Mouse (Mus musculus): Measurements from ENCODE around the gene Ppp1r32.

Gene Ppp1r32

DNA sequence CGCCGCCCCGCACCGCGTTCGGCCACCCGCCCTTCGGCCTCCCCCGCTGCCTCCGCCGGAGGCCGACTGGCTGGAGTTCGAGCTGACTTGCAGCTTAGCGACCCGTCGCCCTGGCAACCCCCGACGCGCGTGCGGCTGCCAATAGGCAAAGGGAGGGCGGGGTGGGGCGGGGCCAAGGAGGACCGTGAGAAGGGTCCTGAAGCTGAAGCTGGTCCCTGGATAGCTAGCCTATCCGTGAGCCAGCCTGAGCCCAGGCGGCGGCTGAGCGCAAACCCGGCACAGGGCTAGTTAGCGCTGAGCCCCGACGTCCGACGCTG is 25.3 kb downstream of the Ppp1r32 start:
- DNase-seq (ENCODE audit: low spot score) = peak; percentile 83

DNA sequence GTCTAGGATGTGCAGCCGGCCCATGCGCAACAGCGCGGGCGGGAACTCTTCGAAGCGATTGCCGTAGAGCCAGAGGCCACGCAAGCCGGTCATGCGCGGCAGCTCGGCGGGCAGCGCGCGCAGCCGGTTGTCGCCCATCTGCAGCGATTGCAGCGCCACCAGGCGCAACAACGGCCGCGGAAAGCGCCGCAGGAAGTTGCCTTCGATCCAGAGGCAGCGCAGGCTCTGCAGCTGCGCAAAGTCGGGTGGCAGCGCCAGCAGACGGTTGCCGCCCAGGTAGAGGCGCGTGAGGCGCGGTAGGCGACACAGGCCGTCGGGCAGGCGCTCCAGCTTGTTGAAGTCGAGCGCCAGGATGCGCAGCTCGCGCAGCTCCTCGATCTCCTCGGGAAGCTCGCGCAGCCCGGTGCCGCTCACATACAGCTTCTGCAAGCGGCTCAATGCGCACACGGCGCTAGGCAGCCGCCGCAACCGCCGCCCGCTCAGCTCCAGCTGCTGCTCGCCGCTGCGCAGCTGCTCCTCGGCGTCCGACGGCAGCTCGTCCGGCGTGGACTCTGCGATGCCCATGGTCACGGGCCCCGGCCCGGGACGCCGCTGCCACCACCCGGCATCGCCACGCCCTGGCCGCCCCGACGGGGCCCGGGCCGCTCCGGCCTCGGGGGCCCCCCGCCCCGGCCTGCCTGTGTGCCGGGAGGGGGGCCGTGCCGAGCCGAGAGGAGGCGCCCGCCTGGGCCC is 25.8 kb downstream of the Ppp1r32 start, which contains the start of gene Lrrc10b:
Gene Lrrc10b (minus strand): TSS at position 722 of the 732 bp plus-strand sequence.
- DNase-seq (ENCODE audit: low spot score) = peak; percentile 75

DNA sequence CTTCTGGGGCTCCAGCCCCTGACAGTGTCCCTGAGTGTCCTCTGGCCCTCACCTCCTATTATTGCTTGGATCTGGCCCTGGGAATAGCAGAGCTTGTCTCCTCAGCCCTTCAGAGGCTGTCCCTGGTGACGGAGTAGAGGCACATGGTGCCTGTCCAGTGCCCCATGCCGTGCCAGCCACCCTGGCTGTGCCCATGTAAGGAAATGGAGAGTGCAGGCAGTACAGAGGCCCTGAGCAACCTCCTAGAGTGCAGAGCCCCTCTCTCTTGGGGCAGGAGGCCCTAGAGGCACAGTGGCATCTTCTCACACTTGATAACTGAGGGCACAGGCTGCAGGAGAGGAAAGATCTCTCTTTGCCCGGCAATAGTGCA is 27.3 kb downstream of the Ppp1r32 start:
- peak; percentile 33 for DNase-seq (ENCODE audit: low spot score)

DNA sequence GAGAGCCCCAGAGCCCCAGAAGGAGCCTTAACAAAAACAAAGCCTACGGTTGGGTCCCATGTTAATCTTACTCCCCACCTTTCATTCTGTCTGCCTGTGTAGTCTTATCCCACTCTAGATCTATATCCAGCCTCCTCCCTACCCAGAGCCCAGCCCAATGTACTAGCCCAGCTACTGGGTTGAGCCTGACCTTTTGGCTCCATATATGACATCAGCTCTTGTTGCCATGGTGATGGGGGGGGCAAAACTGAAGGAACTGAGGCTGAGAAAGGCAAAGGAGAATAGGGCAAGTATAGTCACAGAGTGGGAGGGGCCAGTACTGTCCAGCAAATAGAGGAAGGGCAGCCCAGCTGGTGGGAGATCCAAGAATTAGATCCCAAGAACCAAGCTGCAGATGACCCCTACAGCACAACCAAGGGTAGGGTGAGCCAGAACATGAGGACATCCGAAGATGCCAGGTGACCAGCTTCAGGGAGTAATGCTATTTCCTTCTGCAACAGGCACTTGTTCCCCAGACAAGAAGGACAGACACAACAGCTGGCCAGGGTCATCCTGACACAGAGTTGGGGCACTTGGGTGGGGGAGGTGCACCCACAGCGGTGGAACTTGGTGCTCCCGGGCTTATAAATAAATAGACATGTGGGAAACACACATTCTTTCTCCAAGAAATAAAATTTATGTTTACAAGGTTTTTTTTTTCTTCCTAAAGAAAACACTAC is 27.9 kb downstream of the Ppp1r32 start:
- DNase-seq (ENCODE audit: low spot score) = peak; percentile 69

DNA sequence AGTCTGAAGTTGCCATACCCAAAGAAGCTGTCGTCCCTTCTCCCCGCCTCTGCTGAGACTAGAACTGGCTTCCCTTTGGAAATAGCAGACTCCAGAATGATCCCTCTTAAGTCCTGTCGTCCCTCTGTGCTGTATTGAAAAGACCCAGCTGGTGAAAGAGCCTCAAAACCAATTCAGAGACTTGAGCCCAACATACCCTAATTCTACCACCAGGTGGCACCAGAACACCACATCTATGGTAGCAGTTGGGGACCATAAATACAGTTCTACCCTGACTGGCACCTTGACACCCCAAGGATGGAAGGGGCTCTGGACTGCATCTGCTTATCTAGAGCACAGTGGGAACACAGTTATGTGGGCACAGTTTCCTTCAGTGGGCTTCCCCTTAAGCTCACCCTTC is 33.0 kb downstream of the Ppp1r32 start:
- peak; percentile 46 for DNase-seq (ENCODE audit: low spot score)

DNA sequence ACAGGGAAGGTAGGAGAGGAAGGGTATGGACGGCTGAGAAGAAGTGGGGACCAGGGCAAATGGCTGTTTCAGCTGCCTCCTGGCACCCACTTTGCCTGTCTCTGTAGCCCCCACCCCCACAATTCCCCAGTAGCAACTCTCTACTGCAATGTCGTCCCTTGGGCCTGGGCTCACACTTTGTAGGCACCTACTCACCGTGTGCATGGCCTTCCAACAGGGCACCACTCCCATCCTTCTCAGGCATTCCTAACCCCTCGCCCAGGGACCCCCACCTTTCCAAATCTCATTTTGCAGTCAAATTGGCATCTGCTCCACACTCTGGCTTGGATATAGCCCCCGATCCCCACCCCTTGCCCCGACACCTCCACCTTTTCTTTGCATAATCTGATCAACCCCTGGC is 33.5 kb downstream of the Ppp1r32 start:
- no peak for DNase-seq (ENCODE audit: low spot score)

DNA sequence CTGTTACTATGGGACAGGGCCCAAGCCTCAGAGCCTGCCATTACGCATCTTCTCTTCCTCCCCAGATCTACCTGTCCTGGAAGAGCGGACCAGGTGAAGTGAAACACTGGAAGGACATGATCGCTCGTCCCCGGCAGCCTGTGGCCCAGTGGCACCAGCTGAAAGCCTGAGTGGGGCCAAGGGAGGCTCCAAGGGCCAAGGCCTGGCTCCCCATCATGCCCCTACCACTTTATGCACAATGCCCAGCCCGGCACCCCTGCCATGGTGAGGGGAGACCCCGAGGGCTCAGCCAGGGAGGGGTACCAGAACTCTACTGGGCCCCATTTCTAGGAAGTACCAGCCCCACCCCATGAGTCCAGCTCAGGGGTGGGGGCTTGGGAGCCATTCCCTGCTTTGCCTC is 34.5 kb downstream of the Ppp1r32 start:
- no peak for DNase-seq (ENCODE audit: low spot score)

DNA sequence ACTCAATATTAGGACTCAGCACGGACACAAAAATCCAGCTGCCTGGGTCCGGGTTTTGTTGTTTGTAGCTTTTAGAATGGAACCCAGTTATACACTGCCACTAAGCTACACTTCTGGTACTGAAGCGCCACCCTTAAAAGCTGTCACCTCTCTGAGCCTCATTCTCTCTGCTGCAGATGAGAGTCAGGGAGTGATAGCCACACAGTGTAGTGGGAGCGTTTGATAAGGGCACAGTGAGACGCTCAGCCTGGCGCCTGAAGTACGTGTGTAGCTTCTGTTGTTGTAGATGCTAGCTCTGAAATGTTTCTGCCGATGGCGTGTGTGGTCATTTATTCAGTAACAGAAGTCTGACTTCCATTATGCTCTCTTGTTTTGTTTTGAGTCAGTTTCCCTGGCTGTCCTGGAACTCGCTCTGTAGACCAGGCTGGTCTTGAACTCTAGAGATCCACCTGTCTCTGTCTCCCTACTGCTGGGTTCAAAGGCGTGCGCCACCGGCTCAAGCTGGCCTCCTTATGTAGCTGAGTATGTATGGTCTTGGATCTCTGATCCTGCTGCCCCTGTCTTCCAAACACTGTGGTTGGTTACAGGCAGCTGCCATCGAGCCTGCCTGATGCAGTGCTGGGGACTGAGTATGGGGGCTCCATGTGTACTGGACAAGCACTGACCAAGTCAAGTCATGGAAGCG is 37.9 kb downstream of the Ppp1r32 start:
- no peak for DNase-seq (ENCODE audit: low spot score)

DNA sequence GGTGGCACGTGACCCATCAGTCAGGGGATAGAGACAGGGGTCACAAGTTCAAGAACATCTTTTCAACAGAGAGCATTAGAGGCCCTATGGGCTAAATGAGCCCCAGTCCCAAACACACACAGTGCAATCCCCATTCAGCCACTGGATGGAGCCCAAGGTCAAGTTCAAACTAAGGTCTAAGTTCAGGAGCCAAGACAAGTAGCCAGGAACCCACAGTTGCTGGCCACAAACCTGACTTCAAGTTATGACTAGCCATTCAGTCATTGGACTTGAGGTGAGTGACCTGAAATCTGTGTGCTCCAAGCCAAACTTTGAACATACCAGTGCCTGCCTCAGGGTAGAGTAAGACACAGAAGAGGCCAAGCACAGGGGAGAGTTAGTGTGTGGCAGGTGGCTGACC is 45.2 kb downstream of the Ppp1r32 start:
- DNase-seq (ENCODE audit: low spot score) = no peak

DNA sequence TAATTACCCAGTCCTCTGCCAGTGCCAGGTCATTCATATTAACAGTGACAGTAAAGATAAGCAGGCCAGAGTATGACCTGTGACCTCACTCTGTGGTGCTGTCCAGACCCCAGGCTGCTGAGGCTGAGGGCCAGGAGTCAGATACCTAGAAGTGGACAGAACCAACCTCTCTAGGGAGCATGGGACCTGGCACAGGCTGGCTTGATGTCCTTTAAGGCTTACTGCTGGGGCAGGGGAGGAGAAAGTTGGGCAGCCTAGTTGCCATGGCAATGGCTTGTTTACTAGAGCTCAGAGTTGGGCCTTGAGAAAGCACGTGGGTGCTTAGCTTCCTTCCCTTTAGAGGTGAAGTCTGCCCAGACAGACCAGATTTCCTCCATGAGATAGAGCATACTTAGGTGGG is 46.0 kb downstream of the Ppp1r32 start:
- DNase-seq (ENCODE audit: low spot score) = no peak

DNA sequence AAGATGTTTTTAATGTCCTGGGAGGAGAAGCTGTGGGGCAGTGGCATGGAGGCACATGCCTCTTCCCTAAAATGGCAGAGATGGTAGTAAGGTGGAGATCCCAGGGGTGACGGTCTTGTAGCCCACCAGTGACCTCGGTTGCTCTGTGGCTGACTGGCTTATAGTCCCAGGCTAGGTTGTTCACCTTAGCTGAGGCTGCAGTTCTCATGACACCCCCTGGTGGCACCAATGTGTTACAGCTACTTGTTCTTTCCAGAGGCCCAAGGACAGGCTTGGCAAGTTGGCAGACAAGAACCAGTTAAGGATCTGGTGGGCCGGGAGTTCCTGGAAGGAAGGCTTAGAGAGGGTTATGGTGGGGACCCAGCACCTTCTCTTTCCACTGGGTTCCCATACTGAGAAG is 46.8 kb downstream of the Ppp1r32 start:
- peak; percentile 46 for DNase-seq (ENCODE audit: low spot score)

DNA sequence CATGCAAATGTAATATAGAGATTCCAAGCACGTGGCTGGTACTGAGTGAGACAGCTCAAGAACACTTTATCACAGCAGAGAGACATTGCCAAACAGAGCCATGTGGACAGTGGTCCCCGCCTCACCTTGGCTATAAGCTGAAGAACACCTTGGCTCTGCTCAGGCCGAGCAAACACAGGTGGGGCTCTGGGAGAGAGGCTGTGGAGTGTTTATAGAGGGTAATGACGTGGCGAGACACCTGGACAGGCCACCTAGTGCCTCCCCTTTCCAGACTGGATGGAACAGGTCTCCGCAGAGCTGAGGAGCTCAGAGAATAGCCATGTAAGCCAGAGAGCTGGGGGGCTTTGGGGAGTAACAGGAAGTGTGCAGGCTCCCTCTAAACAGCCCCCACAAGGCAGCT is 47.8 kb downstream of the Ppp1r32 start:
- no peak for DNase-seq (ENCODE audit: low spot score)

DNA sequence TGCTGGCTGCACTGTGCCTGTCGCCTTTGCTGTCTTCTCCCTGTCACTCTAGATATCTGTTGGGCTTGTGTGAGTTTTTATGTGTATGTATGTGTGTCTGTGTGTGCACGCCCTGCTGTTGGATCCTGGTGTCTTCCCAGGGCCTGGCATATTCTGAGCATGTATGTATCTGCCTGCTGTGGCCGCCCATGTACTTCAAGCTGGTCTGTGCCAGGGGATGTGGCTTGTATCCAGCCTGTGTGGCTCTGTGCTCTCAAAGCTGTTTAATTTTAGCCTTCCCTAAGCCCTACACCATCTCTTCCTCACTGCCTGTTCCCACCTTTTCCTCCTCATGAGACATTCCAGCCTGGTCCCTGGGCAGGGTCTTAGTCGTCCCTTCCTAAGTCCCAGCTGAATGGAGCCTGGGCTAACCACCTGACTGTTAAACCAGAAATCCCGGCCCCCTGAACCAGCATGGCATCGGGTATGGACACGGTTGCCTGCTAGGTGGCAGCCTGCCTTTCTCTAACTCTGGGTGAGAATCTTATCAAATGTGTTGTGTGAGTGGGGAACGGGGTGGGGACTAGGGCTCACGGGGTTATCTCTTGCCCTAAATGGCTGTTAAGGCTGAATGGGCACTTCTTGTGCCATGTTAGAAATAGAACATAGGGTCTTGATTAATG is 48.7 kb downstream of the Ppp1r32 start:
- DNase-seq (ENCODE audit: low spot score) = no peak

DNA sequence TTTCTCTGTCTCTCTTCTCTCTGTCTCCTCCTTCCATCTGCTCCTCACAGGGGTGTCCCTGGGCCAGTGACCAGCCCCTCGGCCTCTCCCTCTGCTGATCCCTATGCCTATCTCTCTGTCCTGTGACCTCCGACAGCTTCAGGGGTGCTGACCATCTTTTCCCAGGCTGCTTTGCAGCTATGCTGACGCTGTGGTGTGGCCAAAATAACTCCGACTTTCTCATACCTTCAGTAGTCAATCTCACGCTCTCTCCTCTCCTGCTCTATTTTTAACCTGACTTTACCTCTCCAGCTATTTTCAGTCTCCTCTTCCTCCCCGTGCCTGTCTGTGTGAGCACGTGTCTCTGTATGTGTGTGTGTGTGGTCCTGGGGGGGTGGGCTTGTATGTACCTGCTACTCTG is 49.5 kb downstream of the Ppp1r32 start:
- no peak for DNase-seq (ENCODE audit: low spot score)

DNA sequence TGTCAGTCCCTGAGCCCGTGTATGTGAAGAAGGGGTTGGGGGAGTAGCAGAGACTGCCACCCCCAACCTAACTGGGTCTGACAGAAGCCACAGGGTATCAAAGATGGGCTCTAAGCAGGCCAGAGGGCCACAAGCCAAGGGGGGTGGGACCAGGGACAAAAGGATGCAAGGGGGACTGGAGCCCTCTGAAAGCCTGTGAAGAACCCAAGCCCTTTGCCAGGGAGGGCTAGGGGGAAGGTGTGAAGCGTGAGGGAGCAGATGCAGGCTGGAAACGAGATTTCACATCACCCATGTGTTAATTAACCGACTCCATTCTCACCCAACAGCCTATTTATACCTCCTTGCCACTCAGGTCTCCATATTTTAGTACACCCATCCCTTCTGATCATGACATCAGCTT is 50.9 kb downstream of the Ppp1r32 start:
- no peak for DNase-seq (ENCODE audit: low spot score)

DNA sequence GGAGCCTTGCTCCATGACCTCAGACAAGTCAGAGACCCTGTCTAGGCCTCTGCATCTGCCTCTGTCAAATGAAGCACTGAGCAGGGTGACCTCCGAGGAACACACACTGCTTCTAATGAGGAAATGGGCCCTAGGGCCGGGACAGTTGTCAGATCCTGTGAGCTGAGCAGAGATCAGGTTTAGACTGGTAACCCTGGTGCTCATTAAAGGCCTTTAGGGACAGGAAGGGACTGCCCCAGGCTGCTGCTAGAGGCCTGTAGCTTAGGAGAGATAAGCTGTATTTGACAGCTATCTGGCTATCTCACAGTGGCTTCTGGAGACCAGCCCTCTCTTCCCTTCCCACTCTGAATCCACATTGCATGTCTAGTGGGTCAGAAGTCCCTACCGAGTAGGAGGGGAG is 51.3 kb downstream of the Ppp1r32 start:
- DNase-seq (ENCODE audit: low spot score) = no peak

DNA sequence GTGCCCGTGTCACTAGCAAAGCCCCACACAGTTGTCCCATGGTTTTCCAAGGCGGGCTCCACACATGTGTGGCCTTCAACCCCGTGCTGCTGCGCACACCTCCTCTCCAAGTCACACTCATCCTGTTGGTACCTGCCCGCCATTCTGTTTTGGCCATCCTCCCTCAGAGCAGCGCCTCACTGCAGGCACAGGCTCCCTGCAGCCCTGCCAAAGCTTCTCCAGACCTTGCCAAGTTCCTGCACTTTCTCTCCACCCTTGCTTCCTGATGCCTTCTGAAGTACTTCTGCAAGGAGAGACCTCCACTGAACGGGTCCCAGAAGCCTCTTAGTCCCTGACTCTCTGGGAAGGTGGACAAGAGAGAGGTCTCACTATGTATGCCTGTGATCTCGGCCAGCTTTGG is 53.4 kb downstream of the Ppp1r32 start:
- DNase-seq (ENCODE audit: low spot score) = no peak

DNA sequence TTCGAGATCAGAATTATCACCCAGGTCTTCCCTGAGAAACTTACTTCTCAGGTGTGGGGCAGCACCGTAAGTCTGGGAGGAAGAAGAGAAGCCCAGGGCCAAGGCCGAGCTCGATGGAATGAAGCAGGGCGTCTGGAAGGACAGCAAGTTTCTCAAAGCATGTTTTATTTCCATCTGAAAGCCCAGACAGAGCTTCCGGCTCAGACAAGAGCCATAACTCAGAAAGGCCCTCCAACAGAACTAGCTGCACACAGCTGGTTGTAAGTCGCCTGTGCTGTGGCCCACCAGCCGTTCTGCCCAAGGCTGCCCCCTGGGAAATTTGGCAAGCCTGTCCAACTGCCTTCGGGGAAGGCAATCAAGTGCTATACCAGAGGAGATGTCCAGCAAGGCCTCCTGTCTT is 55.3 kb downstream of the Ppp1r32 start:
- no peak for DNase-seq (ENCODE audit: low spot score)

DNA sequence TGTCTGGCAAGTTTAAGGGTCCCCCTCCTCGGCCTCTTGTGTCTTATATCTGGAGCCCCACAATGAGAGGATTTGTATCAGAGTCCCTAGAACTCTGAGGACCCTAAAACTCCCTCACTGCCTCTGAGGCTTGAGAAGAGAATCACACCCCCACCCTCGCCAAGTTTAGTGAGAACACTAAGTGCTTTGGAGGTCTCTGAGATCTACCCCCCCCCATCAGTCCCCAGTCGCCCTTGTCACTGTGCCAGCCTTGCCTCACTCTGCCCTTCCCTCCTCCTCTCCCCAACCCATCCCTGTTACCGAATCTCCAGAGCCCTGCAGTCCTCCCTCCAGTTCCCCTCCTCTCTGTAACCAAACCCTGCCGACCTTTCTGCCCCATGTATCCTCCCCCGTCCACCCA is 55.9 kb downstream of the Ppp1r32 start:
- no peak for DNase-seq (ENCODE audit: low spot score)

DNA sequence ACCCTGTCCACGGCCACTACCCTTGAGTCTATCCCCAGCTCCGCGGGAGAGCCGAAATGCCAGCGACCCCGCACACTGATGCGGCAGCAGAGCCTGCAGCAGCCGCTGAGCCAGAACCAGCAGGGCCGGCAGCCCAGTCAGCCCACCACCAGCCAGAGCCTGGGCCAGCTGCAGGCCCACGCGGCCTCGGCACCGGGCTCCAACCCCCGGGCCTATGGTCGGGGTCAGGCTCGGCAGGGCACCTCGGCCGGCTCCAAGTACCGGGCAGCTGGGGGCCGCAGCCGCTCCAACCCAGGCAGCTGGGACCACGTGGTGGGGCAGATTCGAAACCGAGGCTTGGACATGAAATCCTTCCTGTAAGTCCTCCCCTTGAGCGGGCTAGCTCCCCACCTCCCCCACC is 56.4 kb downstream of the Ppp1r32 start:
- DNase-seq (ENCODE audit: low spot score) = no peak

DNA sequence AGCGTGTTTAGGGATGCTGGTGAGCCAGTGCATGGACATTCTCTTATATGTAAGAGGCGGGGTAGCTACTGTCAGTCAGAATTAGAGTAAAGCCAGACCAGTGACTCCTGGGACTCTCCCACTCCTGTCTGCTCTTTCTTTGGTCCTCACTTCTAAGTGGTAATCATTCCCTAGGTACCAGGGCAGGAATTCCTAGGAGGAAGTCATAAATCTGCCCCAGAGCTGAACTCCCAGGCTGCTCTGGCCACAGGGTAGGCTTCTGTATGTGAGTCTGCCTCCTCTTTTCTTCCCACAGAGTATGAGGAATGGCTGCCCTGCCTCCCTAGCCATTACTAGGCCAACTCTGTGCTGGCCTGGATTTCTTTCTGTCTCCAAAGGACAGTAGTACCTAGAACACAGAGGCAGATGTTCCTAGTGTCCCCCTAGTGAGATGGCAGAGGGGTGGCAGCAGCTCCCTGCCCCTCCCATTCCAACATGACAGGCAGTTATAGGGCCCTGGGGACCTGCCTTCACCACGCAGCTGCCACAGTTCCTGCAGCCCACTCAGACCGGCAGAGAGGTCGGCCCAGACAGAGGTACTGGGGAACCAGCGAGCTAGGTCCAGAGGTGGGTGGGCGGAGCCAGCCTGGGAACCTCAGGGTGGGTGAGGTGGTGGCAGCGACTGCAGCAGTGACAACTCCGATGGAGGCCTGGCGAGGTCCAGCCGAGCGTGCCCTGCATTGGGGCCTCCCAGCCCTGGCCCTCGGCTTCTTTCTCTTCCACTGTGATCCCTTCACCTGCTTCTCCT is 57.1 kb downstream of the Ppp1r32 start:
- no peak for DNase-seq (ENCODE audit: low spot score)

DNA sequence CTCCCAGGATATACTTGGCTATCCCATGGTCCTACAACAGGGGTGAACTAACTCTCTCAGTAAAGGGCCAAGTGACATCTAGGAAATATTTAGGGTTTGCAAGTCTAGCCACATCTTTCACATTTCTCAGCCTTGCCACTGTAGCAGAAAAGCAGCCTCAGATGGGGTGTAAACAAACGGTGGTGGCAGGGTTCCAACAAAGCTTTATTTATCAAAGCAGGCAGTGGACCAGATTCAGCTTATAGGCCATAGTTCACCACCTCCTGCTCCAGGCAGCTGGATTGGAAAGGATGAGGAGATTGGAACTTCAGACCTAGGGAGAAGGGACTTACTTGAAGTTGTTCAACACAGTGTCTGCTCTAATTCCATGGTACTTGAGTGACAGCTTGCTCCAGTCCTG is 58.0 kb downstream of the Ppp1r32 start:
- no peak for DNase-seq (ENCODE audit: low spot score)

All from ovary, postnatal 36 days (tissue).